Mouse (Mus musculus): ENCODE data around the gene Tinf2.

DNA sequence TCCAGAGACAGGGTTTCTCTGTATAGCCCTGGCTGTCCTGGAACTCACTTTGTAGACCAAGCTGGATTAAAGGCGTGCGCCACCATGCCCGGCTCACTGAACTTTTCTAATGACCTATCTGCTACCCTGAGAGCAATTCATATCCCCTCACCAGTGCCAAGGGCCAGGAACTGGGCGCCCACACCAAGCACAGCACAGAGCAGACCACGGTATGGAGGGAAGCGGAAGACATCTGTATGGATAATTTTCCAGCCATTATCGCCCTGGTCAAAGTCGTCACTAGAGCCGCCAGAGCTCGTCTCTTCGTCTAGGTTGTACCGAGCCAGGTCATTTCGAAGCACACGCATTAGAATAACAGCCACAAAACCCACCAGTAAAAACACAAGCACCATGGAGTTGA, 40.8 kb downstream of the Tinf2 start:
- TF ChIP-seq CTCF (IDR thresholded peaks at IDR 0.05; ENCODE audit: low read depth): no peak
- TF ChIP-seq EP300 (IDR thresholded peaks at IDR 0.05; ENCODE audit: low read depth): no peak

Measured in liver, postnatal 0 days (tissue).